ENCODE assay signal across 12 mouse cellular contexts in the genomic region with DNA sequence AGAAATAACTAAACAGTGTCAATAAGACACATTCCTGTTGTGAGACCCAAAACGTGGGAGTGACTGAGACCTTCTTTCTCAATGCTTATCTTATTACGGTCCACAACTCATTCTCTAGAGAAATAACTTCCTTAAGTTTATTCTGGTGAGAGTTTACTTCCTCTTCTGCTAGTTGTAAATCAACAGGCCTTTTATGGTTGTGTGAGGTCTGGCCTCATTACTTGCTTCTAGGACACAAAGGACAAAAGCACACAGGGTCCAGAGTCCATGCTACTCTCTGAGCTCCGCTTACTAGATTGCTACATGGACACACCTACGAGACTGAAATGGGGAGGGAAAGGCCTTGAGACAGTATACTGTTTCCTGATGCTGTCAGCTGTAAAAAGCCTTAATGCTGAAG. TPM values are rescaled to one million over a fixed set of nuclear protein-coding genes. Genes with fewer than 3 reads are reported as not detected.
A peak's percentile ranks its signal among the peaks of the same experiment; 100 is the strongest.
DNase-seq lines count a peak whose midpoint lies in the region; ATAC-seq and TF ChIP-seq lines count a peak whose summit lies in the region.
"Had no signal": no experiment of that assay in that cellular context is flagged by ENCODE, and none has a peak within 500 bp of the region (broad histone marks: within the 10 kb centered on the region; RNA-seq: fewer than 3 reads in every experiment).

No protein-coding gene starts in this region.

- TF ChIP-seq POLR2A in kidney, adult 2 months (IDR thresholded peaks at IDR 0.05; ENCODE audit: low read depth, low read length) = no peak

- peak; percentile 60 for ATAC-seq in megakaryocyte, adult 5-6 weeks (ENCODE audit: poor library complexity, severe bottlenecking)

- peaks cover 13% of the 10 kb centered on the region for H3K4me1 ChIP-seq in kidney, adult 2 months (ENCODE audit: control insufficient read depth, insufficient read depth, low read length)

- no peak for TF ChIP-seq CTCF in kidney, adult 2 months (conservative IDR thresholded peaks at IDR 0.05; ENCODE audit: insufficient read depth, insufficient read length, low read depth, low read length)

- WGBS in kidney, adult 2 months = 11% methylated on average over 4 of the region's 4 CpGs

- H3K4me3 ChIP-seq in kidney, adult 2 months (ENCODE audit: insufficient read depth, low read depth, low read length) = no peak overlapping the region
- H3K4me3 ChIP-seq: heart, embryonic 10.5 days had no signal

- peak overlapping the region; percentile 66; the same call in 1 of the 2 replicates for H3K27ac ChIP-seq in kidney, adult 2 months (ENCODE audit: insufficient read depth, low read depth, low read length)
- H3K27ac ChIP-seq: heart, embryonic 10.5 days had no signal

- DNase-seq in 416B (ENCODE audit: low read depth) = peak; percentile 73
- DNase-seq in A20 (ENCODE audit: low read depth, low spot score) = peak; percentile 59
- peak; percentile 83 for DNase-seq in kidney, adult 2 months
- no peak for DNase-seq in left cerebral cortex, adult 18-20 months (ENCODE audit: low spot score in 2 of 2)
- no peak for DNase-seq in left cerebral cortex, adult 9 months (ENCODE audit: low spot score in 2 of 2)
- DNase-seq in spleen, postnatal 10 days (ENCODE audit: low spot score in 2 of 2) = no peak
- DNase-seq: lung, postnatal 14 days had no signal

- H3K27me3 ChIP-seq in kidney, adult 2 months (replicated peaks; ENCODE audit: control insufficient read depth, insufficient read depth, low read length) = no peaks in the 10 kb centered on the region

- no peaks in the 10 kb centered on the region for H3K36me3 ChIP-seq in kidney, adult 2 months (ENCODE audit: control insufficient read depth, insufficient read depth, low read length)
- H3K36me3 ChIP-seq: heart, embryonic 10.5 days had no signal

RNA-seq across cellular contexts. Expression of a gene that starts 1.9 kb away (rescaled TPM):
- polyA plus RNA-seq in kidney, adult 2 months (2012; rRNA removed) = 6.9 and 7.7 TPM in 2 replicates
- total RNA-seq in megakaryocyte, adult 5-6 weeks (2015) = 147 and 163 TPM in 2 replicates
- total RNA-seq in megakaryocyte, adult 5-6 weeks (2017) = 189 and 208 TPM in 2 replicates
- total RNA-seq in left cerebral cortex, adult 18-20 months (2021) = 1 to 10 TPM; 4.9 to 6.4 TPM

RNA-seq across cellular contexts. Expression of a gene that starts 46.4 kb away (rescaled TPM):
- polyA plus RNA-seq in kidney, adult 2 months (2012; rRNA removed) = not detected in 2 replicates
- total RNA-seq in megakaryocyte, adult 5-6 weeks (2015) = not detected in 2 replicates
- total RNA-seq in megakaryocyte, adult 5-6 weeks (2017) = not detected in 2 replicates
- total RNA-seq in left cerebral cortex, adult 18-20 months (2021) = 1 to 10 TPM in 1 of 2 experiments, not detected in 1; 1.4 TPM
- polyA plus RNA-seq: heart, embryonic 10.5 days had no signal

RNA-seq across cellular contexts. Expression of a gene that starts 47.3 kb away (rescaled TPM):
- polyA plus RNA-seq in kidney, adult 2 months (2012; rRNA removed) = 25.5 and 27.6 TPM in 2 replicates
- total RNA-seq in megakaryocyte, adult 5-6 weeks (2015) = 8.8 and 11.8 TPM in 2 replicates
- 22.6 and 27.5 TPM in 2 replicates for total RNA-seq in megakaryocyte, adult 5-6 weeks (2017)
- 10 to 100 TPM; 64.3 to 70.0 TPM for total RNA-seq in left cerebral cortex, adult 18-20 months (2021)

RNA-seq across cellular contexts. Expression of a gene that starts 48.9 kb away (rescaled TPM):
- 0.11 TPM in 1 of 2 replicates, not detected in the other for polyA plus RNA-seq in kidney, adult 2 months (2012; rRNA removed)
- not detected in 2 replicates for total RNA-seq in megakaryocyte, adult 5-6 weeks (2015)
- total RNA-seq in megakaryocyte, adult 5-6 weeks (2017) = not detected in 2 replicates
- total RNA-seq in left cerebral cortex, adult 18-20 months (2021) = not detected
- total RNA-seq: ES-E14; left cerebral cortex, postnatal 14 days had no signal
- polyA plus RNA-seq: frontal cortex, adult 2 months; heart, embryonic 10.5 days had no signal

Comparison
In these comparisons a context has a peak if more than half of its experiments do, and no peak if none do; other contexts are left out.
1. DNase-seq: peak in 416B (single experiment), A20 (single experiment) and kidney, adult 2 months (single experiment); none in left cerebral cortex, adult 18-20 months (0 of 2), left cerebral cortex, adult 9 months (0 of 2) and spleen, postnatal 10 days (0 of 2).
2. RNA of a gene that starts 1.9 kb away (total RNA-seq): 147 to 208 TPM in megakaryocyte, adult 5-6 weeks; 4.9 to 6.4 TPM in left cerebral cortex, adult 18-20 months; every median in the first group is over 10 times any median in the second.